Mouse (Mus musculus) midbrain, embryonic 13.5 days (tissue): Measurements from ENCODE around the gene Plg. TPM values are rescaled to one million over a fixed set of nuclear protein-coding genes. Genes with fewer than 3 reads are reported as not detected.

Experiments used
- polyA plus RNA-seq: library from polyadenylated mRNA; unstranded; fragments of >200 nt; fragmentation: Nextera tagmentation; extraction: Ambion mirVana; gene quantifications from 2 replicates; pipeline ENCODE4 v1.2.1, GENCODE M21; 2015

Plg gene
- polyA plus RNA-seq, 1 experiment from 2014 or later = 0.17 TPM

Other genes starting within 250 kb of the Plg start
- gene Map3k4, start 59.8 kb upstream of the Plg start, polyA plus RNA-seq = 43.8 and 48.5 TPM in 2 replicates
- 0.19 and 0.51 TPM in 2 replicates for gene Slc22a3, start 129.1 kb downstream of the Plg start, polyA plus RNA-seq
- 1.1 and 1.2 TPM in 2 replicates for gene Slc22a2, start 205.5 kb downstream of the Plg start, polyA plus RNA-seq